Mouse (Mus musculus) effector memory CD4-positive, alpha-beta T cell, adult 5 months (primary cell): ENCODE measurements around the gene Lamtor1. TPM values are rescaled to one million over a fixed set of nuclear protein-coding genes. Genes with fewer than 3 reads are reported as not detected.

Source experiments
- polyA plus RNA-seq: library from polyadenylated mRNA; unstranded; fragments of 100-300 nt; shearing (Covaris generic); gene quantifications from one replicate; pipeline ENCODE4 v1.2.1, GENCODE M21; 2017

Lamtor1 gene
- polyA plus RNA-seq, result 83.3 TPM

GRCm38 (mm10) chr7:101905561-101906286 is at the start of gene Lamtor1:
Lamtor1 (plus strand) TSS chr7:101905904.

DNA sequence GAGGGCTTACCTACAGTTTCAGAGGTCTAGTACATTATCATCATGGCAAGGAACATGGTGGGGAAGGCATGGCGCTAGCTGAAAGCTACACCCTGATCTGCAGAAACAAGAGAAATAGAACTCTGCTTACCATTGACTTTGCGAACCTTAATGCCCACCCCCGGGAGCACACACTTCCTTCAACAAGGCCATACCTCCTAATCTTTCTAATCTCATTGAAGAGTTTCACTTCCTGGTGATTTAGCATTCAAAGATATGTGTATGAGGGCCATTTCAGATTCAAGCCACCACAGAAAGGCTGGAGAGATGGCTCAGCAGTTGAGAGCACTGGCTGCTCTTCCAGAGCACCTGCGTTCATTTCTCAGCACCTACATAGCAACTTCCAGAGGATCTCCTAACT is 48.6 kb upstream of the Lamtor1 start, which contains the start of gene Folr2:
Gene Folr2 (minus strand): TSS at position 101 of the 400 bp plus-strand sequence.

DNA sequence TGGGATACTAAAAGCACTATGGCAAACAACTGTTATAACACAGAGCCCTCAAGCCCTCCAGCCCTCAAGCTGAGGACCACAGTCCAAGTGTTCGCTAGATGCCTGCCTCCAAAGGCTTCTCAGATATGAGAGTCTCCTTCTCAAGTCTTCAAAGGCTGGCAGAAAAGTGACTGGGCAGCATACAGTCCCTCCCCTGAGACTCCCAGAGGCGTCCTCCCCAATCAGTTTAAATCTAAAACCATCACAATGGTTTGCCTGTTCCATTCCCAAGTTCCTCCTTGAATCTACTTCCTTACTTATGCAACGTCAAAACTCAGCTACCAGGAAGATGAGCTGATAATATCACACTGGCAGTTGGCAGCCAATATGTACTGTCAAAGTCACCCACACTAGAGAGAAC is 42.3 kb upstream of the Lamtor1 start, which contains the start of gene Anapc15:
Gene Anapc15 (plus strand): TSS at position 301 of the 400 bp plus-strand sequence.

GRCm38 (mm10) chr7:101870629-101871028 is 35.1 kb upstream of the Lamtor1 start, which contains the start of gene Folr1:
Folr1 (minus strand) TSS chr7:101870788.

GRCm38 (mm10) chr7:101906287-101906681 is 580 bp downstream of the Lamtor1 start, which contains the start of gene Tomt:
Tomt (minus strand) TSS chr7:101906359.

GRCm38 (mm10) chr7:101933751-101934240 is 28.1 kb downstream of the Lamtor1 start, which contains the start of the genes Lrrc51 and Numa1:
Lrrc51 (minus strand) TSS chr7:101933895.
Numa1 (plus strand) TSS chr7:101934111.

Other genes starting within 250 kb of the Lamtor1 start
- gene Clpb, start 242.3 kb upstream of the Lamtor1 start, polyA plus RNA-seq, result 31.6 TPM
- not detected for gene Phox2a, start 87.6 kb upstream of the Lamtor1 start, polyA plus RNA-seq
- 9.6 TPM for gene Inppl1, start 67.7 kb upstream of the Lamtor1 start, polyA plus RNA-seq
- gene Folr2, start 48.7 kb upstream of the Lamtor1 start, polyA plus RNA-seq, result not detected
- 31.1 TPM for gene Anapc15, start 42.2 kb upstream of the Lamtor1 start, polyA plus RNA-seq
- not detected for gene Folr1, start 35.1 kb upstream of the Lamtor1 start, polyA plus RNA-seq
- 0.57 TPM for gene Tomt, start 455 bp downstream of the Lamtor1 start, polyA plus RNA-seq
- gene Lrrc51, start 28.0 kb downstream of the Lamtor1 start, polyA plus RNA-seq, result 0.44 TPM
- gene Numa1, start 28.2 kb downstream of the Lamtor1 start, polyA plus RNA-seq, result 138 TPM
- 3.2 TPM for gene Il18bp, start 112.8 kb downstream of the Lamtor1 start, polyA plus RNA-seq
- gene Rnf121, start 159.6 kb downstream of the Lamtor1 start, polyA plus RNA-seq, result 20.0 TPM
- 27.8 TPM for gene Xndc1, start 159.6 kb downstream of the Lamtor1 start, polyA plus RNA-seq
- 0.20 TPM for gene Xntrpc, start 159.8 kb downstream of the Lamtor1 start, polyA plus RNA-seq
- not detected for gene Trpc2, start 177.2 kb downstream of the Lamtor1 start, polyA plus RNA-seq
- gene Art1, start 195.8 kb downstream of the Lamtor1 start, polyA plus RNA-seq, result not detected
- gene Art5, start 203.6 kb downstream of the Lamtor1 start, polyA plus RNA-seq, result 0.25 TPM
- gene Chrna10, start 210.9 kb downstream of the Lamtor1 start, polyA plus RNA-seq, result not detected